8 mouse cellular contexts compared by ENCODE assay signal in the genomic region with DNA sequence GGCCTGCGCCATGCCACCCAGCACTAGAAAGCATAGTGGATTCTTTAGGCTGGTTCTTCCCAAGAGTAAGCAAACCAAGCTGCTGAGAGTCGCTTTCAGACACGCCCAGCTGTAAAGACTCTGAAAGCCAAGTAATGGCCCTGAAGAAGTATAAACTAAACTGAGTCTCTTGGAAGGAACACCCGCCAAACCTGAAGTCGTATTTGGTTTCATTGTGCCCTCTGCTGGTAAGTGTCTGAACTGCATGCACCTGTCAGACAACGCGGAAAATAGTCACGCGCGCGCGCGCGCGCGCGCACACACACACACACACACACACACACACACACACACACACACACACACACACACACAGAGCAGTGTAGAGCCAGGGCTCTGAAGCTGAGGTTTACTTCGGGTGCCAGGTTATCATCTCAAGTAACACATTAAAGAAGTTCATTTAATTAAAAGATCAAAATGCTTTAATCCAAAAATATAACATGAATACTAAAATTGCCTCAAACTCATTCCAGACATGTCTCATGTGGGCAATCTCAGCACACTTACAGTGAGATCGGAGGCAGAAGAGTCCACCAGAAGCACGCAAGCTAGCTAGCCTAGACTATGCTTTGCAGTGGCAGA. TPM values are rescaled to one million over a fixed set of nuclear protein-coding genes. Genes with fewer than 3 reads are reported as not detected.
DNase-seq lines count a peak whose midpoint lies in the region; ATAC-seq lines count a peak whose summit lies in the region.

No protein-coding gene starts in this region.

- 0 out of 2 replicates have a peak overlapping the region, but pooled peaks have one; percentile 17 for H3K27ac ChIP-seq in macrophage

- peak; percentile 71 for DNase-seq in ES-CJ7 (ENCODE audit: low read depth, low spot score)
- peak; percentile 66 to 77 for DNase-seq in adrenal gland, postnatal 36 days
- peak; percentile 78 to 83 for DNase-seq in heart, postnatal 36 days
- peak; percentile 62 for DNase-seq in layer of hippocampus, adult 9-11 months
- peak; percentile 87 for DNase-seq in right cerebral cortex, postnatal 14 days

- ATAC-seq in erythroid progenitor cell, adult 5-6 weeks (replicated peaks; ENCODE audit: low FRiP score, poor library complexity, severe bottlenecking): 0 out of 2 replicates have a peak, but pooled peaks have one; percentile 30
- ATAC-seq in erythroblast, adult 5-6 weeks (replicated peaks; ENCODE audit: low FRiP score, poor library complexity, severe bottlenecking): no peak

- H3K4me3 ChIP-seq in macrophage (ENCODE audit: inconsistent target): no peak overlapping the region

- no peaks in the 10 kb centered on the region for H3K36me3 ChIP-seq in macrophage (ENCODE audit: inconsistent target)

- peaks cover 14% of the 10 kb centered on the region for H3K79me2 ChIP-seq in macrophage (ENCODE audit: inconsistent target)

- 25% methylated on average over 10 of the region's 20 CpGs for WGBS in macrophage (ENCODE audit: missing documents)

- intact Hi-C loops in heart, postnatal 36 days (cut with DNase I): loop anchor here (1.0 to 5.0 kb wide), 3 partner anchors 154 to 1009 kb away; no protein-coding TSS in a partner anchor

RNA-seq across cellular contexts. Expression of gene Psmc1, which starts 3.6 kb away (rescaled TPM):
- total RNA-seq in adrenal gland, postnatal 36 days (2021): 100 to 1,000 TPM; 212 to 241 TPM
- 70.0 and 102 TPM in 2 replicates for total RNA-seq in erythroid progenitor cell, adult 5-6 weeks (2015; ENCODE audit: low replicate concordance)
- total RNA-seq in erythroid progenitor cell, adult 5-6 weeks (2017; ENCODE audit: low replicate concordance): 46.8 and 113 TPM in 2 replicates
- 100 to 1,000 TPM; 129 to 147 TPM for total RNA-seq in heart, postnatal 36 days (2021)
- 100 to 1,000 TPM in 4 of 26 experiments, 10 to 100 TPM in 22; 27.7 to 109 (median 77.3) TPM for total RNA-seq in macrophage (2018; cell fraction: chromatin; rRNA removed)
- 100 to 1,000 TPM; 101 to 187 (median 138) TPM for total RNA-seq in macrophage (2018; cell fraction: cytosol; rRNA removed)
- 100 to 1,000 TPM in 4 of 26 experiments, 10 to 100 TPM in 22; 42.1 to 128 (median 84.0) TPM for total RNA-seq in macrophage (2018; cell fraction: nucleus; rRNA removed)
- polyA plus RNA-seq in macrophage (2018): 132 to 355 TPM (median 176 TPM) in 3 replicates
- total RNA-seq in erythroblast, adult 5-6 weeks (2015; ENCODE audit: low replicate concordance): 42.6 and 92.4 TPM in 2 replicates
- 63.4 and 63.7 TPM in 2 replicates for total RNA-seq in erythroblast, adult 5-6 weeks (2017; ENCODE audit: low replicate concordance)

RNA-seq across cellular contexts. Expression of gene Nrde2, which starts 53.1 kb away (rescaled TPM):
- 10 to 100 TPM; 11.6 to 20.2 TPM for total RNA-seq in adrenal gland, postnatal 36 days (2021)
- total RNA-seq in erythroid progenitor cell, adult 5-6 weeks (2015; ENCODE audit: low replicate concordance): 1.4 and 10.1 TPM in 2 replicates
- total RNA-seq in erythroid progenitor cell, adult 5-6 weeks (2017; ENCODE audit: low replicate concordance): 4.8 and 11.3 TPM in 2 replicates
- total RNA-seq in heart, postnatal 36 days (2021): 10 to 100 TPM; 10.4 to 11.5 TPM
- total RNA-seq in macrophage (2018; cell fraction: chromatin; rRNA removed): 10 to 100 TPM in 25 of 26 experiments, 1 to 10 TPM in 1; 9.8 to 43.9 (median 29.8) TPM
- 10 to 100 TPM in 12 of 26 experiments, 1 to 10 TPM in 14; 3.4 to 13.2 (median 9.8) TPM for total RNA-seq in macrophage (2018; cell fraction: cytosol; rRNA removed)
- total RNA-seq in macrophage (2018; cell fraction: nucleus; rRNA removed): 10 to 100 TPM in 20 of 26 experiments, 1 to 10 TPM in 6; 6.4 to 29.5 (median 15.3) TPM
- 10.0 to 19.9 TPM (median 11.5 TPM) in 3 replicates for polyA plus RNA-seq in macrophage (2018)
- 0.19 and 8.8 TPM in 2 replicates for total RNA-seq in erythroblast, adult 5-6 weeks (2015; ENCODE audit: low replicate concordance)
- 10.9 and 11.1 TPM in 2 replicates for total RNA-seq in erythroblast, adult 5-6 weeks (2017; ENCODE audit: low replicate concordance)
